Mouse (Mus musculus) cerebellum, adult 2 months (tissue): ENCODE measurements around the gene Uhmk1.

Experiments used
- CTCF ChIP-seq: fragments of 200-500 bp; IDR thresholded peaks from 2 replicates; pipeline ENCODE4 v1.5.1; 2011; ENCODE audit warnings: low read depth, mild to moderate bottlenecking, control low read depth, low read length, moderate library complexity, borderline replicate concordance; ENCODE audit not compliant: insufficient read depth
- POLR2A ChIP-seq: fragments of 200-500 bp; IDR thresholded peaks from 2 replicates; pipeline ENCODE4 v1.6.1; 2011; ENCODE audit warnings: low read length, control low read depth, borderline replicate concordance; ENCODE audit not compliant: insufficient read depth

GRCm38 (mm10) chr1:170148536-170148935 lies 66.7 kb downstream of the Uhmk1 start:
- no peak for TF ChIP-seq CTCF
- no peak for TF ChIP-seq POLR2A
